Mouse (Mus musculus) heart, embryonic 16.5 days (tissue): Measurements from ENCODE around the gene Wdfy1. TPM values are rescaled to one million over a fixed set of nuclear protein-coding genes. Genes with fewer than 3 reads are reported as not detected.

Experiments
- ATAC-seq: fragments of 200-750 bp; cut with Nextera tagmentation; replicated peaks from 2 replicates; pipeline ENCODE4 v1.8.0; 2017; ENCODE audit warnings: moderate number of reproducible peaks; ENCODE audit not compliant: insufficient read depth, low FRiP score; ENCODE audit errors: extremely low read depth
- H3K27ac ChIP-seq: fragments of 300-500 bp; sonication (generic); 2 replicates; pipeline ENCODE4 v1.5.1; 2014; ENCODE audit warnings: mild to moderate bottlenecking, low read length, control low read depth, moderate library complexity
- H3K27me3 ChIP-seq: fragments of 300-500 bp; sonication (generic); 2 replicates; pipeline ENCODE4 v1.6.1; 2014; ENCODE audit warnings: low read length, mixed read lengths; ENCODE audit not compliant: control insufficient read depth, insufficient read depth
- H3K36me3 ChIP-seq: fragments of 300-500 bp; sonication (generic); 2 replicates; pipeline ENCODE4 v1.6.1; 2014; ENCODE audit not compliant: control insufficient read depth, insufficient read depth
- H3K4me1 ChIP-seq: fragments of 300-500 bp; sonication (generic); 2 replicates; pipeline ENCODE4 v1.6.1; 2014; ENCODE audit warnings: low read length, mixed read lengths; ENCODE audit not compliant: control insufficient read depth, insufficient read depth
- H3K4me2 ChIP-seq: fragments of 300-500 bp; sonication (generic); 2 replicates; pipeline ENCODE4 v1.6.1; 2014; ENCODE audit warnings: low read depth, mild to moderate bottlenecking, control low read depth, low read length
- H3K4me3 ChIP-seq: fragments of 300-500 bp; sonication (generic); 2 replicates; pipeline ENCODE4 v1.5.1; 2014; ENCODE audit warnings: mild to moderate bottlenecking, control low read depth, low read length
- H3K9ac ChIP-seq: fragments of 300-500 bp; sonication (generic); 2 replicates; pipeline ENCODE4 v1.6.1; 2014; ENCODE audit warnings: low read length, control low read depth
- H3K9me3 ChIP-seq: fragments of 300-500 bp; sonication (generic); replicated peaks from 2 replicates; pipeline ENCODE4 v1.6.1; 2016; ENCODE audit warnings: low read length; ENCODE audit not compliant: control insufficient read depth
- WGBS: fragments of 180-500 bp; shearing (Covaris S2); extraction: QIAGEN DNeasy Blood & Tissue Kit; methylation state at CpG from one replicate; pipeline ENCODE4 v1.1.7; 2014; 5-methylcytosine and 5-hydroxymethylcytosine counted together
- polyA plus RNA-seq: library from polyadenylated mRNA; unstranded; fragments of >200 nt; fragmentation: Nextera tagmentation; extraction: Ambion mirVana; gene quantifications from 2 replicates; pipeline ENCODE4 v1.2.1, GENCODE M21; 2015

The Wdfy1 gene
- polyA plus RNA-seq, 1 experiment from 2014 or later: 30.0 TPM

- H3K36me3 ChIP-seq: no peaks in the 10 kb centered on the region
- H3K9me3 ChIP-seq: no peaks in the 10 kb centered on the region
- ATAC-seq: no peak
- no peak overlapping the region for H3K9ac ChIP-seq
- peaks cover 14% of the 10 kb centered on the region for H3K4me1 ChIP-seq
- H3K27me3 ChIP-seq: peaks cover 17% of the 10 kb centered on the region
- no peak overlapping the region for H3K4me2 ChIP-seq
- H3K27ac ChIP-seq: no peak overlapping the region
- 67% methylated on average over 9 of the region's 9 CpGs for WGBS
- H3K4me3 ChIP-seq: no peak overlapping the region
Measured at GRCm38 (mm10) chr1:79669419-79669974, 106.4 kb downstream of the Wdfy1 start.

DNA sequence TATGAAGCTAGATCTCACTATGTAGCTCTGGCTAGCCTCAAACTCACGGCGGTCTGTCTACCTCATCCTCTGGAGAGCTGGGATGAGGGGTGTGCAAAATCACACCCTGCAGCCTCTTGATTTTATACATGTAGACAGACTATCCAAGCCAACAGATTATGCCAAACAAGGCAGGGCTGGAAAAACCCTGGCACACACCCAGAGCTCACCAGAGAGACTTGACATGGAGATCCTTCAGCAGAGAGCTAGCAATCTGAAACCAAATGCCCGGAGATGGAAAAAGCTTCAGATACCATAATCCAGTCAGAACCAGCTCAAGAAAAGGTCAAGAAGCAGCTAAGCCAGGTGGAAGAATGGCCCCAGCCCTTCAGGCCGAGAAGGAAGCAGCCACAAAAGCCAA lies 111.0 kb downstream of the Wdfy1 start:
- no peak for ATAC-seq
- Histone ChIP-seq H3K4me2 (no peak overlapping the region), H3K27ac (no peak overlapping the region), H3K27me3 (no peaks in the 10 kb centered on the region), H3K9me3 (no peaks in the 10 kb centered on the region), H3K36me3 (no peaks in the 10 kb centered on the region), H3K4me1 (peaks cover 8% of the 10 kb centered on the region), H3K9ac (no peak overlapping the region), H3K4me3 (no peak overlapping the region)
- 73% methylated on average over 4 of the region's 4 CpGs for WGBS

- no peak overlapping the region for H3K4me2 ChIP-seq
- H3K27me3 ChIP-seq: no peaks in the 10 kb centered on the region
- 65% methylated on average over 7 of the region's 7 CpGs for WGBS
- H3K36me3 ChIP-seq: no peaks in the 10 kb centered on the region
- H3K9ac ChIP-seq: no peak overlapping the region
- no peak overlapping the region for H3K27ac ChIP-seq
- no peak for ATAC-seq
- no peaks in the 10 kb centered on the region; the same call in 1 of the 2 replicates for H3K4me1 ChIP-seq
- H3K4me3 ChIP-seq: no peak overlapping the region
- H3K9me3 ChIP-seq: no peaks in the 10 kb centered on the region
Measured at GRCm38 (mm10) chr1:79659598-79659997, 116.3 kb downstream of the Wdfy1 start.

GRCm38 (mm10) chr1:79657411-79657810 lies 118.5 kb downstream of the Wdfy1 start:
- Histone ChIP-seq H3K27ac (no peak overlapping the region), H3K9me3 (no peaks in the 10 kb centered on the region), H3K4me1 (no peaks in the 10 kb centered on the region; the same call in 1 of the 2 replicates), H3K4me2 (no peak overlapping the region), H3K27me3 (no peaks in the 10 kb centered on the region), H3K4me3 (no peak overlapping the region), H3K36me3 (no peaks in the 10 kb centered on the region), H3K9ac (no peak overlapping the region)
- 69% methylated on average over 1 of the region's 1 CpGs for WGBS
- ATAC-seq: no peak

- no peak overlapping the region for H3K4me2 ChIP-seq
- H3K27me3 ChIP-seq: no peaks in the 10 kb centered on the region
- H3K36me3 ChIP-seq: no peaks in the 10 kb centered on the region
- H3K9me3 ChIP-seq: no peaks in the 10 kb centered on the region
- 47% methylated on average over 4 of the region's 4 CpGs for WGBS
- H3K9ac ChIP-seq: no peak overlapping the region
- ATAC-seq: no peak
- H3K4me1 ChIP-seq: no peaks in the 10 kb centered on the region
- H3K27ac ChIP-seq: no peak overlapping the region
- no peak overlapping the region for H3K4me3 ChIP-seq
Measured at GRCm38 (mm10) chr1:79655819-79656555, 120.0 kb downstream of the Wdfy1 start.

DNA sequence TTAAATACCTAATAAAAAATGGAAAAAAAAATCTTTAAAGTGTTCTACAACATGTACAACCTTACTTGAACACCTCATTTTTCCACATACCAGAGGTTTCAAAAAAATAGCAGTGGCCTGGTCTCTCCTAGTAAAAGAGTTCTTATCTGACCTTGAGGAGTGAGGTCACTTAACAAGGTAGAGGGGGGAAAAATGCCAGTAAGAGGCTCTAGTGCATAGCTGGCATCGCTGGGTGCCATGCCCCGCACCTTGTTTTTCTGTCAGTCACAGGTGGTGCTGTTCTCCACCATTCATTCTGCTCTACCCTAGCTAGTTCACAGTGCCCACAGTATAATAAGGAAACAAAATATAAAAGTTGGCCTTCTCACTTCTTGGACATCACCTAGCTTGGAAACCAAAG lies 121.0 kb downstream of the Wdfy1 start:
- no peaks in the 10 kb centered on the region for H3K9me3 ChIP-seq
- WGBS: 89% methylated on average over 2 of the region's 2 CpGs
- H3K4me1 ChIP-seq: no peaks in the 10 kb centered on the region
- no peak overlapping the region for H3K4me3 ChIP-seq
- no peak overlapping the region for H3K4me2 ChIP-seq
- H3K27ac ChIP-seq: no peak overlapping the region
- no peaks in the 10 kb centered on the region for H3K36me3 ChIP-seq
- no peak overlapping the region for H3K9ac ChIP-seq
- no peak for ATAC-seq
- H3K27me3 ChIP-seq: no peaks in the 10 kb centered on the region

Other genes with a start within 250 kb of the Wdfy1 start
- 0.11 and 0.27 TPM in 2 replicates for gene Ap1s3, start 104.2 kb downstream of the Wdfy1 start, polyA plus RNA-seq
- 52.8 and 57.5 TPM in 2 replicates for gene Mrpl44, start 125 bp downstream of the Wdfy1 start, polyA plus RNA-seq
- gene Serpine2, start 85.0 kb upstream of the Wdfy1 start, polyA plus RNA-seq: 91.0 and 106 TPM in 2 replicates